Mouse (Mus musculus) adipocyte (in vitro differentiated cells): ENCODE measurements at regions not wholly inside any gene's neighbourhood (a gene's known extent, or its start where the extent isn't known, plus 50 kb on each side); places are given as distances from the start of the nearest gene placed in this dataset.

Experiments
- DNase-seq: peaks from one replicate; pipeline ENCODE4 v3.0.0-alpha.2; 2016; ENCODE audit warnings: low spot score

GRCm38 (mm10) chrX:108608446-108608845 is 56.2 kb downstream of the Gm379 start:
- no peak for DNase-seq

GRCm38 (mm10) chrX:108599906-108600468 is 64.7 kb downstream of the Gm379 start:
- DNase-seq = no peak

- no peak for DNase-seq
Observed at GRCm38 (mm10) chrX:108561977-108562376, 102.7 kb downstream of the Gm379 start.

GRCm38 (mm10) chrX:108543149-108543548 is 121.5 kb downstream of the Gm379 start:
- no peak for DNase-seq

- DNase-seq = no peak
Observed at GRCm38 (mm10) chrX:108541410-108541809, 123.3 kb downstream of the Gm379 start.

GRCm38 (mm10) chrX:108536995-108537394 is 127.7 kb downstream of the Gm379 start:
- peak; percentile 43 for DNase-seq
